Mouse (Mus musculus): ENCODE measurements around the gene Nek8.
A peak's percentile ranks its signal among the peaks of the same experiment; 100 is the strongest.
"Not testable (repeated sequence)": the region's sequence is repeated elsewhere in the genome, so short reads cannot be mapped to it uniquely, and the experiment has no call there.

Gene Nek8

DNA sequence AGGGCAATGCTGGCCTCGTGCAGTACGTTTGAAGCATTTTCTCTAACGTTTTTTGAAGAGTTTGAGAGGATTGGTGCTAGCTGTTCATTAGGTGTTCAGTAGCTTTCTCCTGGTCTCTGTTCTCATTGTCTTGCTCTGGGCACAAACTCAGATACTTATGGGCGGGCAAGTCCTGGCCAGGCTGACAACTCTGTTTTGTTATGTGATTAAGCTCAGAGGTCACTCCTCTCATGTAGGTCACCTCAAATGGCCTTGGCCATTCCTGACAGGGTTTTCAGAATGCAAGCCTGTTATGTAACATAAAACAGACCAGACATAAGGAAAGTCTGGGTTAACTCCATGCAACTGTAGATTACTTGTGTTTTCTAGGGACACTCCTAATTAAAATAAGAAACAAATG lies 38.9 kb downstream of the Nek8 start:
- no peak for DNase-seq

DNA sequence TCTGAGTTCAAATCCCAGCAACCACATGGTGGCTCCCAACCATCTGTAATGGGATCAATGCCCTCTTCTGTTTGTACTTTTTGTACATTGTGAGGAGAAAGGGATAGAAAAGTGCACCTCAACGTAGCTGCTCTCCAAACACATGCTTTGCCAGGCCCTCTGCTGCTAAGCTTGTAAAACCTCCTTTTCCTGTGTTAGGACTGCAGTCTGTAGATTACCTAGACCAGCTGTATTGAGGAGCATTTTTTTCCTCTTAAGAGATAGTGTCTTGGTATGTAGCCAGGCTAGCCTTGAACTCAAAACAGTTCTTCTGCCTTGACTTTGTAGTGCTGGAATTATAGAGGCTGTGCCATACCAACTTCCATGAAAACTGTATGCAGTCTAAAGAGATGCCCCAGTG lies 40.3 kb downstream of the Nek8 start:
- DNase-seq, result no peak

DNA sequence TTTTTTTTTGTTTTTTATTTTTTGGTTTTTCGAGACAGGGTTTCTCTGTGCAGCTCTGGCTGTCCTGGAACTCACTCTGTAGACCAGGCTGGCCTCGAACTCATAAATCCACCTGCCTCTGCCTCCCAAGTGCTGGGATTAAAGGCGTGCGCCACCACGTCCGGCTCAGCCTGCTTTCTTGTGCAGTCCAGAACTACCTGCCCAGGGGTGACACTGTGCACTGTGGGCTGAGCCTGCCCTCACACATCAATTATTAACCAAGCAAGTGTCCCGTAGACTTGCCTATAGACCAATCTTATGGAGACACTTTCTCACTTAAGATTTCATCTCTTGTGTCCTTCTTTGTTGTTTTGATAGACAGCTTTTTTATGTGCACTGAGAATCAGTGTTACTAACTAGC lies 41.2 kb downstream of the Nek8 start:
- DNase-seq, result not testable (repeated sequence)

DNA sequence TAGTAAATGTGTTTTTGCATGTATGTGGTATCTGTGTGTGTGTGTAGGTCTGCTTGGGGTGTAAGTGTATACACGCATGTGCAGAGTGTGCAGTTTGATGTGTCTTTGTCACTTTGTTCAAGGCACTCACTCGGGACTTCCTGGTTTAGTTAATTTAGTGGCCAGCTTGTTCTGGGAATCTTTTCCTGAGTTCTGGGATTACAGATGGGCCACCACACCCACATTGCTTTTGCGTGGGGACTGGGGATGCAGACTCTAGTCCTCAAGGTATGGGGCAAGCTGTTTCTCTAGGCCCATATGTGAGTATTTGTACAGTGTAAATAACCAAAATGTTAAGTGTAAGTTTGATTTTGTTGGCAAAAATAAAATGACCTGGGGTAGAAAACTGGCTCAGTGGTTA lies 42.1 kb downstream of the Nek8 start:
- DNase-seq, result no peak

DNA sequence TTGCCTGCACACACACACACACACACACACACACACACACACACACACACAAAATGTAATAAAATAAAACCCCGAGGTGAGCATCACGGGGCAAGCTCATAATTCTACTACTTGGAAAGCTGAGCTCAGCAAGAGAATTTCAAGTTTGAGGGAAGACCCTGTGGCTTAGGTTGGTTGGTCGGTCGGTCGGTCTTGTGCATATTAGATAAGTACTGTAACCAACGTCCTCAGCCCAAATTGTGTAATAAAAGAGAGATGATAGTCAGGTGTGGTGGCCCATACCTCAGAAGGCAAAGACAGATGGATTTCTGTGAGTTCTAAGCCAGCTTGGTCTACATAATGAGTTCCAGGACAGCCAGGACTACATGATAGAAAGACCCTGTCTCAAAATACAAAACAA lies 42.6 kb downstream of the Nek8 start:
- DNase-seq, result no peak

DNA sequence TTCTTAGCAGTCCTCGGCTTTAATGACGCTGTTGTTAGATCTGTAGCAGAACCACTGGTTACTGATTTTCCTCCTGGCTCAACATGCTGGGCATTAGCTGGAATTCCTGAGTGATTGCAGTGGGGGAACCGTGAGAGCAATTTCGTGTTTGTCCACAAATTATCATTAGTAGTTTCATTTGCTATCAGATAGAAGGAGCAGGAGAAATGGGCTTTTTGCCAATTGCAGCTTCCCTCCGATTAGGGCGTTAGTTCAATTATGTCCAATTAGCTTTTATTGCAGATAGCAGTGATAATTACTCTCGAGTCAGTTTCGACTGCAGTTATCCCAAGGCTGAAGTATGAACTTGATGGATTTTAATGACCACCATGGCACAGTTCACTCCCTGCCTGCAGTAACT lies 47.0 kb downstream of the Nek8 start:
- DNase-seq, result no peak

DNA sequence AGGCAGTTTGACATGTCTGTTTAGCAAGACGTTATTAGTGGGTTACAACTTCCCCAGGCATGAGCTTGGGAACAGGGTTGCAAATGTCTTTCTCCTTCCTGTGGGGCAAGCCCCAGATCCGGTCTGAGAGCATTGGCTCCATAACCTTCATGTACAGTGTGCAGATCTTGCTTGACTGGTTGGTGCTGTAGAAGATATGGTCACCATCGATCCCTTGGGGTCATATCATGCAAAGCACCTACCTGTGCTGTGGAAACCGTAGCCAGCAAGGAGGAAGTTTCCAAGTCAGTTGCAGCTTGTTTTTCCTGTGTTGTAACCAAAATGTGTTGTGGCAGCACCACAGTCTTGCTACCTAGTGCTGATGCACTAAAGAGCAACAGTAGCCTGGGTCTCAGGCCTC lies 49.7 kb downstream of the Nek8 start:
- DNase-seq, result no peak

DNA sequence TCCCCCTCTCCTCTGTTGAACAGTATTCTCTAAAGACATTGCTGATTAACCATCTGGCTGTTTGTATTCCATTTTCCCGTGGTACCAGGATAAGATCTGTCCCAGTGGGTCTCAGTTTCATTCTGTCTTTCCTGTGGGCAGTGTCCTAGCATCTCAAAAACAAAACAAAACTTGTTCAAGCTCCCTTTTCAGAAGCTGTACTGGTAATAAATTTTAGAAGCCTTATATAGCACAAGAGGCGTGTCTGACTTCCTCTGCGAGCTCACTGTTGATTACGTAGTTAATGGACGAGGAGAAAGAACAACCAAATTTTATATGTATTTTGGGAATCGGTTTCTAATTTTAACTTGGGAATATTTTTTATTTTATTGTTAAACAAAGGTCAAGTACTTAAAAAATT lies 50.8 kb downstream of the Nek8 start:
- DNase-seq, result no peak

DNA sequence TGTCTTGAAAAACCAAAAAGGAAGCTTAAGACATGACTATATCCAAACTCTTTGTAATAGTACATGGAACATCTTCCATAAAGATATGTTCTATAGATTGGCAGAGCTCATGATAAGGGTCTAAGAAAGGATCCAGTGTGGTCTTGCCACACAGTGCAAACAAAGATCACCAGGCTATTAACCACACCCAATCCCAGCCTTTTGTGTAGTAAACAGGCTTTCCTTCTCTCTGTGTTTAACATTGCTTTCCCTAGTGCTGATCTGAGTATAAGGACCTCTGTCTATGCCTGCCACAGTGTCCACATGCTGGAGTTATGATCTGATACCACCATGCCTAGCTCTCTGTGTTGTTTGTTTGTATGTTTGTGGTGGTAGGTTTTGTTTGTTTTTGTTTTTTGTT lies 52.7 kb downstream of the Nek8 start:
- no peak for DNase-seq

DNA sequence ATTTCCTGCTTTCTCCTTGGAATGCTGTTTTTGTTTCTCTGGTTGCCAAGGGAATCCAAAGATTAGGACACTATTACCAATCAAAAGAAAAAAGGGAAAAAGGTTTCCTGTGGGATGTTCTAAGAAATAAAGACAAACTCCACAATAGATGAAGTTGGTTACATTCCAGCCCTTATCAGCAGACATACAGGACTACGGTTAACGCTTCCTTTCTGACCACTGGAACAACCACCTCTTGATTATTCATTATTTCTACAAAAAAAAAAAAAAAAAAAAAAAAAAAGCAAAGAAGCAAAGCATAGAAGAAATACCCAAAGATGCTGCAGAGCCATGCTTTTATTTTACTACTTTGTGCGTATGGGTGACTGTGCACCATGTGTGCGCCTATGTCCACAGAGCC lies 53.7 kb downstream of the Nek8 start:
- DNase-seq, result no peak

DNA sequence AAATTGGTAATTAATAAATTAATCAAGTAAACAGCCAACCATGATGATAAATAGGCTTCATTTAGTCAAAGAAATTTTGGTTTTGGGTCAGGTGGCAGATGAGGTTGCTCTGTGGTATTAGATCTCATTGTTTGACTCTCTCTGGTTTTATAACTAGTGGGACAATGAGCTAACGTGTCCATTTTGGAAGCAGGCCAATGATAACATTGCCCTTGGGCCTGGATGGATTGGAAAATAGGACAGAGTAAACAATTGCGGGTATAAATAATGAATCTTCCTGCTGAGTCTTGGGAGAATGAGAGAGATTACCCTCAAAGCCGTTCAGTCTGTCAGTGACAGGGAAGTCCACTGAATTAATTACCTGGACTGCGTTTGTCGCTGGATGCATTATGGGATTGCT lies 55.3 kb downstream of the Nek8 start:
- DNase-seq, result peak in 1 of 2 experiments; percentile 27

DNA sequence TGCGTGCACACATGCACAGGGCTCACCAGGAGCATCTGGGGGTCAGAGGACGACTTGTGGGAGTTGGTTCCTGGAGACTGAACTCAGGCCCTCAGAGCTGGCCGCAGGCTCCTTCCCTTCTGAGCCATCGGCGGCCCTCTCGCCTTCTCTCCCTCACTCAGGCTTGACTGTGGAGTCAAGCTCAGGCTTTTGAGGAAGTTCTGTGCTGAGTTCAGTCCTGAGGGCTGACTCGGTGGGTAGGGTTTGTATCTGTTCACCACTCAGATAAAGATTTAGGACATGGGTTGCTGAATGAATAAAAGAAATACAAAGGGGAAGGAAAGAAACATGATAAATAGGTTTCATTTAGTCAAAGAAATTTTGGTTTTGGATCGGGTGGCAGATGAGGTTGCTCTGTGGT lies 56.6 kb downstream of the Nek8 start:
- no peak for DNase-seq

DNA sequence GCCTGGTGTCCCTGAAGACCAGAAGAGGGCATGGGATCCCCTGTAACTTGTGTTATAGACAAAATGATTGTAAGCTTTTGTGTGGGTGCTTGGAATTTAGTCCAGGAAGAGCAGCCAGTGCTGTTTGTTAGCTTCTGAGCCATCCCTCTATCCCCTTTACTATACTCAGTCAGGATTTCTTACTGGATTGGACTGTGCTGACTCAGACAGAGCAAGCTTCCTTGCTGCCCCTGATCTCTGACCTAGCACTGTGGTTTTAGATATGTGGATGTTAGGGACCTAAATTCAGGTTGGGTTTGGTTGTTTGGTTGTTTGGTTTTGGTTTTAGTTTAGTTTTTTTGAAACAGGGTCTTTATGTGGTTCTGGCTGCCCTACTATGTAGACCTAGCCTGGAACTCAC lies 58.0 kb downstream of the Nek8 start:
- DNase-seq, result no peak

DNA sequence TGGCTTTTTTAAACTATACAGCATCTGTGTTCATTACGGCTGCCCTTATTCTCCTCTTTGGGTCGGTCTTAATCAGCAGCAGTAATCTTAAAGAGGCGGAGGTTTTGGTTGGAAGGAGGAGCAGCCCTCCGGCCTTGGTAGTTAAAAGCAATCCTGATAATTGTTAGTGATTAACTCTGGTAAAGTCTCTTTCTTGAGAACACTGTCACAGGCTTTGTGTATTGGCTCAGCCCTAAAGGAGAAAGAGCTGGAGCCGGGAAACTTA lies 60.4 kb downstream of the Nek8 start:
- DNase-seq, result no peak
